Mouse (Mus musculus) T-helper 2 cell (primary cell): ENCODE measurements around the gene Aldoart1.

Experiments used
- in situ Hi-C: fragments of 300-600 bp; cut with MboI, MseI; formaldehyde crosslinking; loops from one replicate; pipeline ENCODE4 v1.15.1; 2025; ENCODE audit warnings: high pct_unique_total_duplicates

Aldoart1 gene

GRCm38 (mm10) chr4:72852534-72852933, at the start of gene Aldoart1:
TSS of gene Aldoart1 (minus strand) at chr4:72852634.
- in situ Hi-C loops: no loop called here

GRCm38 (mm10) chr4:72901566-72901965, 49.1 kb upstream of the Aldoart1 start:
- in situ Hi-C loops: no loop called here

- in situ Hi-C loops: no loop called here
Observed at GRCm38 (mm10) chr4:72865371-72866075, 13.1 kb upstream of the Aldoart1 start.

- in situ Hi-C loops: no loop called here
Observed at GRCm38 (mm10) chr4:72844276-72844675, 8.2 kb downstream of the Aldoart1 start.

GRCm38 (mm10) chr4:72843025-72843424, 9.4 kb downstream of the Aldoart1 start:
- in situ Hi-C loops: no loop called here

- in situ Hi-C loops: no loop called here
Observed at GRCm38 (mm10) chr4:72836430-72836829, 16.0 kb downstream of the Aldoart1 start.

GRCm38 (mm10) chr4:72835400-72835799, 17.0 kb downstream of the Aldoart1 start:
- in situ Hi-C loops: no loop called here

GRCm38 (mm10) chr4:72800816-72801215, 51.6 kb downstream of the Aldoart1 start:
- in situ Hi-C loops: no loop called here
